Mouse (Mus musculus) CH12.LX (cell line): ENCODE measurements at regions not wholly inside any gene's neighbourhood (a gene's known extent, or its start where the extent isn't known, plus 50 kb on each side); places are given as distances from the start of the nearest gene placed in this dataset.

Source experiments
- CTCF ChIP-seq, 2 experiments: IDR thresholded peaks in 1 of 2; conservative IDR thresholded peaks in 1 of 2; 2 replicates each; pipeline ENCODE4 v1.5.1; 2011 to 2012; ENCODE audit warnings: low read depth in 2 of 2, low read length in 2 of 2, improper control_type of control experiment in 1 of 2, inconsistent platforms in 1 of 2, mild to moderate bottlenecking in 1 of 2, moderate library complexity in 1 of 2
- EP300 ChIP-seq: IDR thresholded peaks from 2 replicates; pipeline ENCODE4 v1.6.1; 2011; ENCODE audit warnings: low read length, improper control_type of control experiment
- JUN ChIP-seq: IDR thresholded peaks from 2 replicates; pipeline ENCODE4 v1.6.1; 2011; ENCODE audit warnings: low read depth, mild to moderate bottlenecking, low read length, improper control_type of control experiment, moderate library complexity; ENCODE audit not compliant: insufficient read depth
- MXI1 ChIP-seq: IDR thresholded peaks from 2 replicates; pipeline ENCODE4 v1.6.1; 2011; ENCODE audit warnings: mild to moderate bottlenecking, low read depth, low read length, improper control_type of control experiment
- POLR2A ChIP-seq: IDR thresholded peaks from 2 replicates; pipeline ENCODE4 v1.6.1; 2011; ENCODE audit warnings: low read depth, mild to moderate bottlenecking, improper control_type of control experiment, low read length
- USF1 ChIP-seq: IDR thresholded peaks from 2 replicates; pipeline ENCODE4 v1.6.1; 2014; ENCODE audit warnings: low read depth, mild to moderate bottlenecking, inconsistent platforms, low read length, improper control_type of control experiment

- no peak for TF ChIP-seq POLR2A
- no peak for TF ChIP-seq CTCF (conservative IDR thresholded peaks at IDR 0.05 in 1 of 2, IDR thresholded peaks at IDR 0.05 in 1 of 2; ENCODE audit: low read depth in 2 of 2, low read length in 2 of 2)
- TF ChIP-seq JUN, result no peak
- no peak for TF ChIP-seq EP300
- no peak for TF ChIP-seq MXI1
- no peak for TF ChIP-seq USF1
Measured at GRCm38 (mm10) chr13:58485011-58485410, 81.9 kb upstream of the Hnrnpk start.
